Mouse (Mus musculus) forebrain, embryonic 15.5 days (tissue): Measurements from ENCODE around the gene Rpl38. TPM values are rescaled to one million over a fixed set of nuclear protein-coding genes. Genes with fewer than 3 reads are reported as not detected.

Experiments used
- ATAC-seq: fragments of 200-750 bp; cut with Nextera tagmentation; replicated peaks from 2 replicates; pipeline ENCODE4 v1.8.0; 2017; ENCODE audit warnings: mild to moderate bottlenecking, moderate TSS enrichment, moderate library complexity
- H3K27ac ChIP-seq: fragments of 300-500 bp; sonication (generic); replicated peaks from 2 replicates; pipeline ENCODE4 v1.5.1; 2015; ENCODE audit warnings: mild to moderate bottlenecking, inconsistent platforms
- H3K27me3 ChIP-seq: fragments of 300-500 bp; sonication (generic); 2 replicates; pipeline ENCODE4 v1.6.1; 2015; ENCODE audit warnings: inconsistent platforms
- H3K36me3 ChIP-seq: fragments of 300-500 bp; sonication (generic); 2 replicates; pipeline ENCODE4 v1.6.1; 2015; ENCODE audit warnings: mild to moderate bottlenecking, inconsistent platforms
- H3K4me1 ChIP-seq: fragments of 300-500 bp; sonication (generic); 2 replicates; pipeline ENCODE4 v1.6.1; 2015; ENCODE audit warnings: inconsistent platforms
- H3K4me2 ChIP-seq: fragments of 300-500 bp; sonication (generic); replicated peaks from 2 replicates; pipeline ENCODE4 v1.6.1; 2015; ENCODE audit warnings: mild to moderate bottlenecking, inconsistent platforms
- H3K4me3 ChIP-seq: fragments of 300-500 bp; sonication (generic); 2 replicates; pipeline ENCODE4 v1.5.1; 2015; ENCODE audit warnings: mild to moderate bottlenecking, inconsistent platforms
- H3K9ac ChIP-seq: fragments of 300-500 bp; sonication (generic); replicated peaks from 2 replicates; pipeline ENCODE4 v1.6.1; 2015; ENCODE audit warnings: mild to moderate bottlenecking, inconsistent platforms
- H3K9me3 ChIP-seq: fragments of 300-500 bp; sonication (generic); 2 replicates; pipeline ENCODE4 v1.6.1; 2016; ENCODE audit warnings: inconsistent platforms
- WGBS: fragments of 180-500 bp; shearing (Covaris S2); methylation state at CpG from one replicate; pipeline ENCODE4 v1.1.7; 2015; ENCODE audit warnings: mixed read lengths; 5-methylcytosine and 5-hydroxymethylcytosine counted together
- polyA plus RNA-seq: library from polyadenylated mRNA; unstranded; fragments of >200 nt; fragmentation: Nextera tagmentation; extraction: Ambion mirVana; gene quantifications from 2 replicates; pipeline ENCODE4 v1.2.1, GENCODE M21; 2015

Rpl38 gene
- 787 and 864 TPM in 2 replicates for polyA plus RNA-seq

DNA sequence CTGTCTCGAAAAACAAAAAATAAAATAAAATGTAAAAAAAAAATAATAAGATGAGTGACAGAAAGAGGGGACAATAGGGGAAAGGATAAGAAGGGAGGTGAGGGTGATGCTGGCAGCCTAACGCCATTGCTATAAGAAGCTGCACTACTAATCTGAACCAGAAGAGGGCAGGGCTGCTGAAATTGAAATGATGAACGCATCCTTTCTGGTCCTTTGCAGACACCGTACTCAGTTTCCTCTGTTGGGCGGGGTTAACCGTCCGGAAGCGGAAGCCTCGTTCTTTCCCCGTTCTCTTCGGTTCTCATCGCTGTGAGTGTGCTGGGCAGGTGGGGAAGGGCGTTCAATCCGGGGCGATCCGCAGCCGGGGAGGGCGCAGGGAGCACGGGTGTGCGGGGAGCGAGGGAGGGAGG, at the start of gene Rpl38:
Gene Rpl38, plus strand, starts transcription at position 224 of the 410 bp plus-strand sequence.
- Histone ChIP-seq H3K9ac (peak within 1 kb of the TSS; percentile 68), H3K4me1 (peaks cover 17% of the 10 kb centered on the region), H3K27me3 (no peaks in the 10 kb centered on the region), H3K36me3 (peaks cover 31% of the 10 kb centered on the region), H3K4me2 (peak within 1 kb of the TSS; percentile 72), H3K9me3 (no peaks in the 10 kb centered on the region), H3K4me3 (peak within 1 kb of the TSS; percentile 86), H3K27ac (peak within 1 kb of the TSS; percentile 90)
- peak; percentile 90 for ATAC-seq
- WGBS, result 1% methylated on average over 21 of the region's 21 CpGs

DNA sequence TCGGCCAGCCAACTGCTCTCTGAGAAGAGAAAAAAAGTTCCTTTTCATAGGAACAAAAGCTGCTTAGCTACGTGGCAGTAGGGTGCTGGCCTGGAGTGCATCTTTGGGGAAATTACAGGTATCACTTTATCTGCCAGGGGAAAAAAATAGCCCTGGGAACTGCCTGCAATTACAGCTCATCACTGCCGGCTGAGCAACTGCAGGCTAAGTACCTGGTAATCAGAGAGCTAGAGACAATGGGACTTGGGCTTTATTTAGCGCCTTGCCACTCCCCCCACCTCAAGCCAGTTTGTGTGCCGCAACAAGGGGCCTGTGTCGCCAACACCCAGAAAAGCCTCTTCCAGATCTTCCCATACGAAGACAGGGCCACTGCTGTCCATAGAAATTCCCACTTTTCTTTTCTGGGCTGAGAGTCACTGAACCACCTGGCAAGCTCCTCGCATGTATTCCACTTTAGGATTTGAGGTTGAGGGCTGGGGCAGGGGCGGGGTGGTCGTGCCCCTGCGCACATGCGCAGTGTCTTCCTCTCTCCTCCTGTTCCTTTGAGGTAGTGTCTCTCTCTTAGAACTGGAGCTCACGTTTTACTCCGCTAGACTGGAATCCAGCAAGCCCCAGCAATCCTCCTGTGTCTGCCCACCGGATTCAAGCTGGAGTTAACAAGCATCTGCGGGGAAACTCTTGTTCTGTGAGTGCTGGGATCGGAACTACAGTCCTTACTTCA, 49.5 kb upstream of the Rpl38 start:
- no peaks in the 10 kb centered on the region for H3K4me1 ChIP-seq
- WGBS, result 28% methylated on average over 17 of the region's 17 CpGs
- no peak overlapping the region for H3K4me2 ChIP-seq
- H3K4me3 ChIP-seq, result no peak overlapping the region
- no peak overlapping the region for H3K27ac ChIP-seq
- no peak for ATAC-seq
- no peaks in the 10 kb centered on the region for H3K9me3 ChIP-seq
- no peak overlapping the region for H3K9ac ChIP-seq
- H3K27me3 ChIP-seq, result no peaks in the 10 kb centered on the region
- no peaks in the 10 kb centered on the region for H3K36me3 ChIP-seq

DNA sequence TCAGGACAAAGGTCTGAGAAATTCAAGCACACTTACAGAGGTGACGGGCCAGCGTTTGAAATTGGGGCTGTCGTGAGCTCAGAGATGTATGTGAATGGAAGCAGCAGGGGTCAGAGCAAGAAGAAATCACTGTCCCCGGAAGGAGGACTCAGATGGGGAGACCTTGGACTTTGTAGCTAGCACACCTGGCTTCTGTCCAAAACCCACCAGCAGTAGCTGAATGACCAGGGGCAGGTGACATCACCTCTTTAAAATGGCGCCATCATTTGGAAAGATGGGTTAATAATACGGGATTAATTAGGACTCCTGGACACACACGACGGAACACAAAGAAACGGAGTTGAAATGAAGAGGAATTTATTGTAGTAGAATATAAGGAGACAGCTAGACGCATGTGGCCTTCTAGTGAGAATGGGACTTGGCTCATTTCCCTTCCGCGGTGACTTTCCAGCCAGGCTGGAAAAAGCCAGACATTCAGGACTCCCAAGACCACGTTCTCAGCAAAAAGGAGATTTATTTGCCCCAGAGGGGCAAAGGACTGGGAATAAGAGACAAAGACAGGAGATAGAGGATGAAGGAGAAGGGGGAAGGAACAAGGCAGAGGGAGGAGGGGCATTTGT, 42.1 kb upstream of the Rpl38 start:
- 32% methylated on average over 13 of the region's 13 CpGs for WGBS
- no peak overlapping the region for H3K4me2 ChIP-seq
- no peaks in the 10 kb centered on the region for H3K9me3 ChIP-seq
- no peak overlapping the region for H3K27ac ChIP-seq
- H3K27me3 ChIP-seq, result no peaks in the 10 kb centered on the region
- H3K9ac ChIP-seq, result no peak overlapping the region
- ATAC-seq, result no peak
- H3K36me3 ChIP-seq, result no peaks in the 10 kb centered on the region
- no peak overlapping the region for H3K4me3 ChIP-seq
- H3K4me1 ChIP-seq, result peaks cover 5% of the 10 kb centered on the region; the same call in 1 of the 2 replicates

DNA sequence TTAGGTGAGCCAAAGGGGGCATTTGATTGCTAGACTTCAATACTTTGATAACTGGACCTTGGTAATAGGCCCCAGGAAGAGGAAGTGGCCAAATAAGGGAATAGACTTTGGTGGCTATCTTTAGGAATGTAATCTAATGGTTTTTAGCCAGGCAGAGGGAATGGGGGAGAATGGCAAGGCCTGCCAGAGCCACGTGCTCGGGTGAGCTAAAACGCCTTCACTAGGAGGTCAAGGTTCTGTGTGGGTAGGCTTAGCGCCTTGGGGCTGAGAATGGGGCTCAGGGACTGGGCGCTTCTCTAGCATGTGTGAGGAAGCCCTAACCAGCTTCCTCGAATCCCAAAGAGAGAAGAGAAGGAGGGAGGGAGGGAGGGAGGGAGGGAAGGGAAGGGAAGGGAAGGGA, 41.3 kb upstream of the Rpl38 start:
- Histone ChIP-seq H3K4me2 (no peak overlapping the region), H3K36me3 (no peaks in the 10 kb centered on the region), H3K4me3 (no peak overlapping the region), H3K4me1 (peaks cover 7% of the 10 kb centered on the region; the same call in 1 of the 2 replicates), H3K9me3 (no peaks in the 10 kb centered on the region), H3K9ac (no peak overlapping the region), H3K27ac (no peak overlapping the region), H3K27me3 (no peaks in the 10 kb centered on the region)
- WGBS, result 81% methylated on average over 6 of the region's 6 CpGs
- ATAC-seq, result no peak

DNA sequence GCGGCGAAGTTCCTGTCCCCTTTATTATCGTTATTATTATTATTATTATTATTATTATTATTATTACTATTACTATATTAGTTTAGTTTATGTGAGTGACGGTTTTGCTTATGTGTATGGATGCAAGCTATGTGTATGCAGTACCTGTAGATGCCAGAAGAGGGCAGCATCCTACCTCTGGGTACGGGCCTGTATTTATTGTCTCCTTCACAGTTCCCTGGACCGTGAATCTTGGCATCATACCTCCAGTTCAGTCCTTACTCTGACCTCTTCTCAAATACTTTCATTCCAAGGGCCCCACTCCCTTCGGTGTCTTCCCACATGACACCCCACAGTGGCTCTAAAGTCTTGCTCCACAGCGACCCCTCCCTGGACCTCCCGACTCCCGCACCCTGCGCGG, 40.3 kb upstream of the Rpl38 start:
- no peak overlapping the region for H3K4me2 ChIP-seq
- H3K36me3 ChIP-seq, result no peaks in the 10 kb centered on the region
- 84% methylated on average over 12 of the region's 12 CpGs for WGBS
- peaks cover 7% of the 10 kb centered on the region; the same call in 1 of the 2 replicates for H3K4me1 ChIP-seq
- no peak overlapping the region for H3K9ac ChIP-seq
- H3K27me3 ChIP-seq, result no peaks in the 10 kb centered on the region
- H3K27ac ChIP-seq, result no peak overlapping the region
- no peak for ATAC-seq
- H3K9me3 ChIP-seq, result no peaks in the 10 kb centered on the region
- no peak overlapping the region for H3K4me3 ChIP-seq

DNA sequence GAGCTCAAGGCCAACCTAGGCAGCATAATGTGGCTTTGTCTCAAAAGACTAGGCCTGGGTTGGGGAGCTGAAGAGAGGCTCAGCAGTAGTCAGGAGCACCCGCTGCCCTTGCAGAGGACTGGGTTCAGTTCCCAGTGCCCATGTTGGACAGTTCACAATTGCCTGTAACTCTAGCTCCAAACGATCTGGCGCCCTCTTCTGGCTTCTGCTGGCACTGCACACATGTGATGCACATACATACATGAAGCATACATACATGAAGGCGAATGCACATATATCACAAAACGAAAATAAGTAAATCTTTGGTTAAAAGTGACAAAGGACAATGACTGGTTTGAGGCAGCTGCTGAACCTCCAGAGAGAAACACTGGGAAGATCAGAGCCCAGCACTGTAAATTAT, 38.3 kb upstream of the Rpl38 start:
- H3K9ac ChIP-seq, result no peak overlapping the region
- H3K27me3 ChIP-seq, result no peaks in the 10 kb centered on the region
- H3K36me3 ChIP-seq, result no peaks in the 10 kb centered on the region
- ATAC-seq, result no peak
- no peak overlapping the region for H3K4me3 ChIP-seq
- H3K27ac ChIP-seq, result no peak overlapping the region
- H3K4me2 ChIP-seq, result no peak overlapping the region
- 81% methylated on average over 5 of the region's 5 CpGs for WGBS
- H3K9me3 ChIP-seq, result no peaks in the 10 kb centered on the region
- H3K4me1 ChIP-seq, result peaks cover 7% of the 10 kb centered on the region; the same call in 1 of the 2 replicates

DNA sequence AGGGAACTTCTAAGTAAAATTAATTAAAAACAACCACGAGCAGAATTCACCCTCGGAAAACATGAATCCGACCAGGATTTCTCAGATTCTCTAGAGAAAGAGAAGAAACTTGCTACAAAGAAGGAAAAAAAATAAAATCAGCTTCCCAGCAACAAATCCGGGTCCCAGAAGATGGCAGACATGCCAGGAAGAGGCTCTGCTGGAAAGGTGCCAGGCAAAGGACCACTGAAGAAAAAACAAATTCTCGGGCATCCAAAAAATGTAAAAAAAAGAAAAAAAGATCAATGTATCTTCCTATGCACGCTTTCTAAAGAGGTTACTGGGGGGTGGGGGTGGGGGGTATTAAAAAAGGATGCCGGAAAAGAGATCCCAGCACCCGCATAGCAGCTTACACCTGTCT, 36.1 kb upstream of the Rpl38 start:
- Histone ChIP-seq H3K4me1 (peaks cover 12% of the 10 kb centered on the region), H3K4me2 (no peak overlapping the region), H3K27me3 (no peaks in the 10 kb centered on the region), H3K9ac (no peak overlapping the region), H3K4me3 (no peak overlapping the region), H3K27ac (no peak overlapping the region), H3K9me3 (no peaks in the 10 kb centered on the region), H3K36me3 (no peaks in the 10 kb centered on the region)
- 57% methylated on average over 8 of the region's 8 CpGs for whole genome bisulfite sequencing
- no peak for ATAC-seq

DNA sequence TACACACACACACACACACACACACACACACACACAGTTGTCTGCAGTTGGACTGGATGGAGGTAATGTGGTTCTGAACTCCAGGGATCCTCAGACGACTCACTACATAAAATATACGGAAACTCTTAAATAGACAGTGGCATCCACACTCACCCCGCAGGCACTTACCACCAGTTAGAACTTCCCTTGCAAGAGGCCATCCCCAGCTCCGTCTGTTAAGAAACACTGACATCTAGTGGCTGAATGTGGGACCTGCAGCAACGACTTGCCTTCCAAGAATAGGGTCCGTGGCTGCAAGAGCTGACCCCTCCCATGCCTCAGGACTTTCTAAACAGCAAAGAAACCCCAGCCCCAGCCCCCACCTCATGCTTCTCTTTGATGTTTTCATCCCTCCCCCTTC, 32.0 kb upstream of the Rpl38 start:
- no peaks in the 10 kb centered on the region for H3K36me3 ChIP-seq
- H3K4me3 ChIP-seq, result 0 out of 2 replicates have a peak overlapping the region, but pooled peaks have one; percentile 9
- ATAC-seq, result peak; percentile 66
- 0 out of 2 replicates have a peak overlapping the region, but pooled peaks have one; percentile 27 for H3K27ac ChIP-seq
- H3K27me3 ChIP-seq, result peaks cover 6% of the 10 kb centered on the region; the same call in 1 of the 2 replicates
- peaks cover 31% of the 10 kb centered on the region for H3K4me1 ChIP-seq
- H3K9me3 ChIP-seq, result no peaks in the 10 kb centered on the region
- WGBS, result 1% methylated on average over 6 of the region's 6 CpGs
- peak overlapping the region; percentile 36 for H3K4me2 ChIP-seq
- no peak overlapping the region for H3K9ac ChIP-seq

DNA sequence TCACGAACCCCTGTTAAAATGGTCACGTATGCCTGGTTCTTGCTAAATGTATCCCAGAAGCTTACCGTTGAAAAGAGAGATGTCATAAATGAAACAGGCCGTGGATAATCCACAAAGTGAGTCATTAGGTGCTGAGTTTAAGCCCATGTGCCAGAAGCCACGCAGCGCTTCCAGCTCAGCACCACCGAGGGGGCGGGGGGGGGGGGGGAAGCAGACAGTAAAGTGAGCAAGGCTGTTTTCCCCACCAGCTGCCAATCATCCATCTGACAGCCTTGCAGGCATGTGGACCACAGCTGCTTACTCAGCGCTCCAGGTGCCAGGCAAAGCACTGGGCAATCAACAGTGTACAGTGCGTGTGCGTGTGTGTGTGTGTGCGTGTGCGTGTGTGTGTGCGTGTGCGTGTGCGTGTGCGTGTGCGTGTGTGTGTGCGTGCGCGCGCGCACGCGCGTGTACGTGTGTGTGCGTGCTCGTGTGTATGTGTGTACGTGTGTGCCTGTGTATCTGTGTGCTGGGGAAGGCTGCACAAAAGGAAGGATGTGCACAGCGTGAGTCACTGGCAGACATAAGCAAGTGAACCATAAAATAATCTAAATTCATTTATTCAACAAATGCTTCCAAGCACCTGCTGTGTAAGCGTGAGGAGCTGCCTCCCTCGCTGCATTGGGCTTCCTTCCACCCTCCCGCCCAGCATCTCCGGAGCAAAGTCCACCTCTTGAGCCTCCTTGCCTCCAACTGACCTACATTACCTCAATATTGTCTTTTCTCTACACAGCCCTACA, 31.4 kb upstream of the Rpl38 start:
- ATAC-seq, result peak; percentile 79
- H3K4me1 ChIP-seq, result peaks cover 30% of the 10 kb centered on the region
- no peaks in the 10 kb centered on the region for H3K9me3 ChIP-seq
- H3K9ac ChIP-seq, result no peak overlapping the region
- no peaks in the 10 kb centered on the region for H3K36me3 ChIP-seq
- 48% methylated on average over 35 of the region's 35 CpGs for WGBS
- 0 out of 2 replicates have a peak overlapping the region, but pooled peaks have one; percentile 28 for H3K27ac ChIP-seq
- H3K27me3 ChIP-seq, result peaks cover 6% of the 10 kb centered on the region; the same call in 1 of the 2 replicates
- H3K4me2 ChIP-seq, result peak overlapping the region; percentile 36
- 0 out of 2 replicates have a peak overlapping the region, but pooled peaks have one; percentile 9 for H3K4me3 ChIP-seq

DNA sequence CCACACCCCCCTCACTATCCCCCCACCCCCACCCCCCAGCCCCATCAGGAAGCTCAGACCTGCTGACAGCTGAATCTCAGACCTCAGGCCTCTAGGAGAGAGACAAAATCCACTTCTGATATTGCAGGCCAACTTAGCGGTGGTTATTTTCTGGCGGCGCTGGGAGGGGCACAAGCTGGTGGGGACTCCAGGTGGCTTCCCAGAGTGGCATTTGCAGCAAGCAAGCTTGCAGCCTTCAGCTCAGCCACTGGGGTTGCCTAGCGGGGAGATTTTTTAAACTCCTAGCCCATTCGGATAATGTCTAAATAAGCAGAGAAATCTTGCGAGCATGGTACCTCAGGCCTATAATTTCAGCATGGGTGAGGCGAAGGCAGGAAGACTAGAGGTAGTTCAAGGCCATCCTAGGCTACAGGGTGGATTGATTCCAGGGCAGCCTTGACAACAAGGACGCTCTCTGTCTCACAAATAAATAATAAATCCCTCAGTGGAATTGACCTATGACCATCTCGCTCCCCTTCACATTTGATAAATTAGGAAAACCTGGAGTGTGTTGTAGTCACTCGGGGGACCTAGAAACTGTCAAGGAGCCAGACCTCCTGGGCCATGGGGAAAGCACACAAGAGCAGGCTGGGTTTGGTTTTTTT, 29.6 kb upstream of the Rpl38 start:
- H3K27ac ChIP-seq, result no peak overlapping the region
- no peaks in the 10 kb centered on the region for H3K9me3 ChIP-seq
- no peak overlapping the region for H3K4me2 ChIP-seq
- ATAC-seq, result no peak
- 60% methylated on average over 10 of the region's 10 CpGs for WGBS
- H3K36me3 ChIP-seq, result no peaks in the 10 kb centered on the region
- H3K4me1 ChIP-seq, result peaks cover 33% of the 10 kb centered on the region
- no peak overlapping the region for H3K4me3 ChIP-seq
- H3K9ac ChIP-seq, result no peak overlapping the region
- peaks cover 6% of the 10 kb centered on the region; the same call in 1 of the 2 replicates for H3K27me3 ChIP-seq

DNA sequence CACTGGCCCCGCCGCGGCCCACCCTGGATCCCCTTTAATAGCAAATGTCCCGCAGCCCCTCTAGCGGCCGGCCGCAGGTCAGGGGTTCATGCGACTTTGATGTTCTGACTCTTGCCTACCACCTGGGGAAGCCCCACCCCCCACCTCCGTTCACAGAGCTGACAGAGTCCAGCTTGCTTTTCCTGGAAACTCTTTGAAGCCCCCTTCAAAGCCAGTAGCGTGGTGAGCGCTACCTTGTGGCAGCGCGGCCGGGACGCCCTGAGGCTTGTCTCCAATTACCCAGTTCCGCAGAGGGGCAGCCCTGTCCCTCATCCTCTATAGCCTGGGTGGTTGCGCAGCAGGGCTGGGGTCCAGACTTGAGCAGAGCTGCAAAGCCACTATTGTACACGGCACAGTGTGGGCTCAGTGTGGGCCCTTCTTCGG, 28.6 kb upstream of the Rpl38 start:
- Histone ChIP-seq H3K36me3 (no peaks in the 10 kb centered on the region), H3K27me3 (peaks cover 6% of the 10 kb centered on the region; the same call in 1 of the 2 replicates), H3K4me3 (no peak overlapping the region), H3K4me1 (peaks cover 33% of the 10 kb centered on the region), H3K9ac (no peak overlapping the region), H3K9me3 (no peaks in the 10 kb centered on the region), H3K4me2 (no peak overlapping the region), H3K27ac (no peak overlapping the region)
- WGBS, result 6% methylated on average over 19 of the region's 19 CpGs
- no peak for ATAC-seq
